Mouse (Mus musculus) olfactory bulb, adult 2 months (tissue): ENCODE results near the gene Rcc1.

ENCODE experiments used
- CTCF ChIP-seq: fragments of 200-500 bp; IDR thresholded peaks from 2 replicates; pipeline ENCODE4 v1.5.1; 2012; ENCODE audit warnings: low read depth, mild to moderate bottlenecking, low read length, moderate library complexity; ENCODE audit not compliant: insufficient read depth
- POLR2A ChIP-seq: fragments of 200-500 bp; IDR thresholded peaks from 2 replicates; pipeline ENCODE4 v1.6.1; 2012; ENCODE audit warnings: mild to moderate bottlenecking, low read depth, low read length, moderate library complexity; ENCODE audit not compliant: insufficient read depth

DNA sequence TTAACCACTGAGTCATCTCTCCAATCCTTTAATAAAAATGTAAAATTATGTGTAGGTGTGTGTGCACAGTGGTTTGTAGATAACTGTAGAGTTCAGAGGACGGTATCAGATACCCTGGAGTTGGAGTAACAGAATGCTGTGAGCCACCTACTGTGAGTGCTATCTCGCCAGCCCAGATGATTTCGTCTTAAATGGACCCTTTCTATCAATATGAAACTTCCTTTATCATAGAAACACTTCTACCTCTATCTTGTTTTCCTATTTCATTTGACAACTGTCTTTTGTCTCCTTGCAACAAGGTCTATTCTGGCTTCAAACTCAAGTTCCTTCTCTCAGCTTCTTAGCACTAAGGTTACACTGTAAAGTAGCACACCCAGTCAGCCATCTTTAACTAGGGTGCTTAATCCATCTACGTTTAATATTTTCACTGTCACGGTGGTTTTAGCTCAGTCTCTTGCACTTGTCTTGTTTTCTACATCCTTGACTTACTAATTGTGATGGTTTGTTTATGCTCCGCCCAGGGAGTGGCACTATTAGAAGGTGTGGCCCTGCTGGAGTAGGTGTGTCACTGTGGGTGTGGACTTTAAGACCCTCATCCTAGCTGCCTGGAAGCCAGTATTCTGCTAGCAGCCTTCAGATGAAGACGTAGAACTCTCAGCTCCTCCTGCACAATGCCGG is 37.8 kb upstream of the Rcc1 start:
- TF ChIP-seq CTCF (no peak), POLR2A (no peak)
